Mouse (Mus musculus) heart, embryonic 12.5 days (tissue): ENCODE results near the gene Ica1. TPM values are rescaled to one million over a fixed set of nuclear protein-coding genes. Genes with fewer than 3 reads are reported as not detected.

ENCODE experiments used
- ATAC-seq: fragments of 200-750 bp; cut with Nextera tagmentation; 2 replicates; pipeline ENCODE4 v1.8.0; 2017; ENCODE audit warnings: moderate TSS enrichment, moderate library complexity; ENCODE audit not compliant: insufficient number of reproducible peaks, low FRiP score
- H3K27ac ChIP-seq: fragments of 300-500 bp; sonication (generic); 2 replicates; pipeline ENCODE4 v1.5.1; 2016; ENCODE audit warnings: mild to moderate bottlenecking, moderate library complexity; ENCODE audit not compliant: poor library complexity, severe bottlenecking
- H3K27me3 ChIP-seq: fragments of 300-500 bp; sonication (generic); replicated peaks from 2 replicates; pipeline ENCODE4 v1.6.1; 2016; ENCODE audit warnings: mild to moderate bottlenecking, moderate library complexity
- H3K36me3 ChIP-seq: fragments of 300-500 bp; sonication (generic); 2 replicates; pipeline ENCODE4 v1.6.1; 2016; ENCODE audit warnings: mild to moderate bottlenecking, moderate library complexity
- H3K4me1 ChIP-seq: fragments of 300-500 bp; sonication (generic); replicated peaks from 2 replicates; pipeline ENCODE4 v1.6.1; 2016; ENCODE audit warnings: mild to moderate bottlenecking
- H3K4me2 ChIP-seq: fragments of 300-500 bp; sonication (generic); 2 replicates; pipeline ENCODE4 v1.6.1; 2016; ENCODE audit warnings: mild to moderate bottlenecking, moderate library complexity
- H3K4me3 ChIP-seq: fragments of 300-500 bp; sonication (generic); 2 replicates; pipeline ENCODE4 v1.5.1; 2016; ENCODE audit warnings: mild to moderate bottlenecking
- H3K9ac ChIP-seq: fragments of 300-500 bp; sonication (generic); 2 replicates; pipeline ENCODE4 v1.6.1; 2016; ENCODE audit warnings: mild to moderate bottlenecking, moderate library complexity
- H3K9me3 ChIP-seq: fragments of 300-500 bp; sonication (generic); replicated peaks from 2 replicates; pipeline ENCODE4 v1.6.1; 2016; ENCODE audit warnings: mild to moderate bottlenecking, moderate library complexity
- WGBS: fragments of 180-500 bp; shearing (Covaris S2); methylation state at CpG from one replicate; pipeline ENCODE4 v1.1.7; 2016; 5-methylcytosine and 5-hydroxymethylcytosine counted together
- polyA plus RNA-seq: library from polyadenylated mRNA; unstranded; fragments of >200 nt; fragmentation: Nextera tagmentation; extraction: Ambion mirVana; gene quantifications from 2 replicates; pipeline ENCODE4 v1.2.1, GENCODE M21; 2016

Ica1 gene
- polyA plus RNA-seq: 30.5 and 33.2 TPM in 2 replicates

DNA sequence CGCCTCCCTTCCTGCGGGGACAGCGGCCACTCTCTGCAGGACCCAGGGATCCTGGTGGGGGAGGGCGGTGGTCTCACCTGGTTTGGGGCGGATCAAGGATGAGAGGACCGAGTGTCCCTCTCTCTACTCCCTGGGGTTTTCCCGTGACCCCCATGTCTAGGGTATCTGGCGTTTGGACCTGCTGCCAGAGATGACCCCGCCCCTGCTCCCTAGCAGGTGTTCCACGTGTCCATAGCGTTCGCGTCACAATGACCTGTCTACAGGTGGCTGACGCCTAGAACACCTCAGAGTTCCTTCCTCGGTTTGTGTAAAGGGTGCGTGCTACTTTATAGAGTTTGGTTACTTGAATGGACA lies at the start of gene Ica1:
Ica1 (minus strand) TSS at position 193 of the 354 bp plus-strand sequence.
- Histone ChIP-seq H3K27me3 (no peaks in the 10 kb centered on the region), H3K9ac (peak within 1 kb of the TSS; percentile 85), H3K27ac (peak within 1 kb of the TSS; percentile 25; the same call in 1 of the 2 replicates), H3K4me1 (no peaks in the 10 kb centered on the region; the same call in 1 of the 2 replicates), H3K9me3 (no peaks in the 10 kb centered on the region), H3K4me3 (peak within 1 kb of the TSS; percentile 93), H3K36me3 (no peaks in the 10 kb centered on the region), H3K4me2 (peak within 1 kb of the TSS; percentile 91)
- WGBS: 2% methylated on average over 16 of the region's 16 CpGs
- peak; percentile 66; the same call in 1 of the 2 replicates for ATAC-seq

DNA sequence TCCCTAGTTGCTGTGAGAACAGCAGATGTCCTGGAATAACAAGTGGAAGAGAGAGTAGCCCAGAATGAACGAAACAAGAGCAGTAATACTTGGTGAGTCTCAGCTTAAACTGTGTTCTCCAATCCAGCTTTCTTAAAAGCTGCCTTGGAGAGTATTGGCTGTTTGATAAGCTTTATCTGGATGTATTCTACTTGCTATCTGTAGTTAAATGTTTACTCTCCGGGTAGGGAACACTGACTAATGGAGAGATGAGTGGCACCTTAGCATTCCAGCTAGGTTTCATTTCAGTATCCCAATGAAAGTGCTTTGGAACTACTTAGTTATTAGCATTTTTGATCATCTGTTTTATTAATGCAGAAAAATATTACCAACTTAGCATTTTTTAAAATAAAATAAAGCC lies 41.6 kb upstream of the Ica1 start:
- H3K9ac ChIP-seq: no peak overlapping the region
- H3K4me1 ChIP-seq: no peaks in the 10 kb centered on the region
- no peaks in the 10 kb centered on the region for H3K9me3 ChIP-seq
- H3K4me2 ChIP-seq: no peak overlapping the region
- no peak for ATAC-seq
- H3K36me3 ChIP-seq: no peaks in the 10 kb centered on the region
- 59% methylated on average over 2 of the region's 2 CpGs for WGBS
- no peaks in the 10 kb centered on the region for H3K27me3 ChIP-seq
- no peak overlapping the region for H3K27ac ChIP-seq
- no peak overlapping the region for H3K4me3 ChIP-seq

DNA sequence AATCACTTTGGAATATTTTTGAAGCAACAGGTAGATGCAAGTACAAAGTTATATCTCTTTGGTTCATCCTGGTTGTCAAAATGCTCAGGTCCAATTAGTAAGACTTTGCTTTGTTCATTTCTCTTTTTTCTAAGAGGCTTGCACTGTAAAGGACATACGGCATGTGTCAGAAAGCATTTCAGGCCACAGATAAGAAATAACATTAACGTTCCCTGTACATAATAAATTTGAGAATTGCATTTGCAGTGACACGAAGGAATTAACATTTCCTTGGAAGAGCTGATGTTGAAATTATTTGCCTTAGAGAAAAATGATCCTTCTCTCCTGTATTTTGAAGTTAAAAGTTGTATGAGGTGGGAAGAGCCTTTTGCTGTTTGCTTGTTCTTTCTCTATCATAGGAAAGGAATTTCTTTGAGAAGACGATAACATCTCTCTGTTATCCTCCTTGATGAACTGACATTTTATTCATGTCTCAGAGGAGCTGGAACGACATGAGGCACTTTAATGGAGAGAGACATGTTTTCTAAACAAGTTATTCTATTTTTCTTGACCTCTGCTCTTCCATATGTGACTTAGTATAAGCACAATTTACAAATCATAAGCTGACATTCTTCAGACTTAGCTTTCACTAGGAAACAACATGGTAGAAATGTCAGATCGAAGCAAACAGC lies 36.2 kb upstream of the Ica1 start:
- ATAC-seq: no peak
- H3K9ac ChIP-seq: no peak overlapping the region
- H3K4me1 ChIP-seq: no peaks in the 10 kb centered on the region
- H3K4me2 ChIP-seq: no peak overlapping the region
- 72% methylated on average over 6 of the region's 6 CpGs for WGBS
- no peaks in the 10 kb centered on the region for H3K27me3 ChIP-seq
- H3K4me3 ChIP-seq: no peak overlapping the region
- H3K9me3 ChIP-seq: 0 out of 2 replicates have a peak, but pooled peaks cover 3% of the 10 kb centered on the region
- no peak overlapping the region for H3K27ac ChIP-seq
- no peaks in the 10 kb centered on the region for H3K36me3 ChIP-seq

DNA sequence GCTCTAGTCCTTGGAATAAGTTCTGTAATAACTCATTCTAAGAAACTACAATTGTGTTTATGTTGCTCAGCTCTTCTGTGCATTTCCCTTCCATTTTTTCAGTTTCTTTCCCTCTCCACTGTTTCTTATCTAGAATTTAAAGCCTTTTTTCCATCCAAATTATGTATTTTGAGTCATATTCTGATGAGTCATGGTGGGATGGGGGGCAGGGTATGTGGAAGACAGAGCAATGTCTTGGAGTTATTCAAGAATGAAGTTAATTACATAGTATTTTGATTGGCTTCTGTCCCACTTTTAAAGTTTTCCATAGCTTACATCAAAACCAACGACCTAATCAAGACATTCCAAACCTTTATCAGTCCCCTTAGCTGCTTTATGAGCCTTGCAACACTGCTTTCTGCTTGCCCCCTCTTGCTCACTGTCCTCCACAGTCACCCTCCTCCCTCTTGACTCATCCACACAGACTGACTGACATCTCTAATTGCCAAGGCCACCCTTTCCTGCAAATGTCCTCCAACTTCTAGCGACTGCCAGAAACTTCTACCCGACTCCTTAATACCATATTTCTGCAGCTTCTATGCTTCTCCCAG lies 24.4 kb upstream of the Ica1 start:
- Histone ChIP-seq H3K4me3 (no peak overlapping the region), H3K27me3 (no peaks in the 10 kb centered on the region), H3K36me3 (no peaks in the 10 kb centered on the region), H3K4me2 (no peak overlapping the region), H3K27ac (no peak overlapping the region), H3K9ac (no peak overlapping the region), H3K4me1 (no peaks in the 10 kb centered on the region), H3K9me3 (no peaks in the 10 kb centered on the region)
- 55% methylated on average over 3 of the region's 3 CpGs for WGBS
- no peak for ATAC-seq

DNA sequence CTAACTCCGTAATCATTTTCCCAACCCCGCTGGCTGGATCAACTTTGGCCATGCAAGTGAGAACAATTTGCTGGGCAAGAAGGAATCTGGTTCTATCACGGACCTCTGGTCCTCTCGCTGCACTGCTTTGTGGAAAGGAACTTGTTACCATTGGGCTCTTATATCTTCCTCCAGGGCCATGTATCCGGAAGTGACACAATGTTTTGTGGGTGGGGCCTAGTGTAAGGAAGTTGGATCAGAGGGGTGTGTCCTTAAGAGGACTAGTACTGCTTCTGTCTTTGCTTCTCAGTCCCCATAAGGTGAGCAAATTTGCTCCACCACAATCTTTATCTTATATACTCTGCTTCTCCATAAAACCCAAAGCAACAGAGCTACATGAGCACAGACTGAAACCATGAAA lies 14.1 kb upstream of the Ica1 start:
- Histone ChIP-seq H3K9ac (no peak overlapping the region), H3K36me3 (no peaks in the 10 kb centered on the region), H3K4me3 (no peak overlapping the region), H3K4me1 (no peaks in the 10 kb centered on the region), H3K9me3 (no peaks in the 10 kb centered on the region), H3K4me2 (no peak overlapping the region), H3K27me3 (no peaks in the 10 kb centered on the region), H3K27ac (no peak overlapping the region)
- 89% methylated on average over 5 of the region's 5 CpGs for WGBS
- no peak for ATAC-seq

DNA sequence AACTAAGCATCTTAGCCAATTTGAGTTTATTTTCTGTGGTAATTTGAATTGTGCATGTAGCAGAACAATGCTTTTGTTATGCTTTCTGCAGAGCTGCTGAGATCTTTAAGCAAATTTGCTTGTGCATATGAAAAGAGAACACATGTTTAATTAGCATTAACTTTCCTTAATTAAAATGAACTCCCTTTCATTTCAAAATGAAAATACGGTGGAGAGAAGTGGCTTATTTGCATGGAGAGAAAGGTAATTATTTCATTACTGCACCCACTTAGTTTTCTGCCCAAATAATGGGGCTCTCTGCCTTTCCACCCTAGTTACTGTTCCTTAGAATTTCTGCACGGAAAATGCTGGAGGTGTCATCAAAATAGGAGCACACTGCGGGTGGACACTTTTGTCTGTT lies 13.5 kb upstream of the Ica1 start:
- no peak overlapping the region for H3K4me2 ChIP-seq
- H3K9ac ChIP-seq: no peak overlapping the region
- no peak overlapping the region for H3K27ac ChIP-seq
- no peaks in the 10 kb centered on the region for H3K36me3 ChIP-seq
- no peaks in the 10 kb centered on the region for H3K27me3 ChIP-seq
- no peak overlapping the region for H3K4me3 ChIP-seq
- no peak for ATAC-seq
- no peaks in the 10 kb centered on the region for H3K9me3 ChIP-seq
- no peaks in the 10 kb centered on the region for H3K4me1 ChIP-seq
- WGBS: 80% methylated on average over 3 of the region's 3 CpGs

DNA sequence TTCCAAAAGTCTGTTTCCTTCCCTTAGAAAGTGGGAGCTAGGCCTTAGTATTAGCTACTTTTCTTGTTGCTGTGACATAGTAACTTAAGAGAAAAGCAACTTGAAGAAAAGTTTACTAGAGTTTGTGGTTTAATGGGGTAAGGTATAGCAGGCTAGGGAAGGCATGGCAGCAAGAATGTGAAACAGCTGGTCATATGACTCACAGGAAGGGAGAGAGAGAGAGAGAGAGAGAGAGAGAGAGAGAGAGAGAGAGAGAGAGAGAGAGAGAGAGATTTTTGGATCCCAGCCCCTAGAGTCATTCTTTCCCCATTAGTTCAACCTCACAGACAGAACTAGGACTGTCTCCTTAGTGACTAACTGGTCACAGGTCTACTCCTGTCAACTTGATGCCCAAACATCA lies 2.3 kb upstream of the Ica1 start:
- no peaks in the 10 kb centered on the region; the same call in 1 of the 2 replicates for H3K4me1 ChIP-seq
- H3K4me2 ChIP-seq: no peak overlapping the region
- H3K27ac ChIP-seq: no peak overlapping the region
- H3K36me3 ChIP-seq: no peaks in the 10 kb centered on the region
- no peak overlapping the region for H3K4me3 ChIP-seq
- no peaks in the 10 kb centered on the region for H3K27me3 ChIP-seq
- H3K9me3 ChIP-seq: no peaks in the 10 kb centered on the region
- no peak for ATAC-seq
- no peak overlapping the region for H3K9ac ChIP-seq

DNA sequence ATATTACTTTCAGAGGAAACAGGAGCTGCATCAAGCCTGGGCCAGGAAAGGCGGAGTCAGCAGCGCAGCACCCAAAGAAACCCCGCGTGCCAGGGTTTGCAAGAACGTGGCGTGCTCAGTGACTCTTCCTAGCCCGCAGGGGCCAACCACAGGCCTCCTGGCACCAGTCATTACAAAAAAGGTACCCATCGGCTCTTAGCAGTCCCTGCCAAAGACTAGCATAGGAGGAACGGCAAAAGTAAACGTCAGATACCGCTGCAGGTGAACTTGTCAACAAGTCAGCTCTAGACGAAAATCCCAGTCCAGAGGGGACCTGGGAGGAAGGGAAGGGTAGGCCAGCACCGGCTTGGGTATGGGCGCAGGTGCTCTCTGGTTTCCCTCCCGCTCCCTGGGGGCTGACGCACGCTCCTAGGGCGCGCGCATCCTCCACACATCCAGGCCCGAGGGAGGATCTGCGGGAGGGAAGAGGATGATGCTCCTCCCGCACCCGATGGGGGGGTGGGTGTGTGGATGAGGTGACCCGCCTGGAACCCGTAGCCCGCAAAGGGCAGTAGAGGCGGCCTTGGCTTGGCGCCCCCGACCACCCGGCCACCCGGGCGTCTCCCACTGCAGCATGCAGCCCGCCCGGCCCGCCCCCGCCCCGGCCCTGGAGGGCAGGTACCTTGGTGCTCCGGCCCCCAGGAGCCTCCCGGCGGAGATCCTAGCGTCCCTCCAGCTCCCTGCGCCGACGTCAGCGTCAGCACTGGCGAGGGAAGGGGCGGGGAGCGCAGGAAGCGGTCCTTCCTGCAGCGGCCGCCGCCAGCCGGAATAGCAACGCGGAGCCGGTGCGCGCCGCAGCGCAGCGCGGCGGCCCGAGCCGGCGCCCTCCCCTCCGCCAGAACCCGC lies 635 bp downstream of the Ica1 start:
- no peaks in the 10 kb centered on the region for H3K9me3 ChIP-seq
- H3K36me3 ChIP-seq: no peaks in the 10 kb centered on the region
- no peaks in the 10 kb centered on the region for H3K27me3 ChIP-seq
- peak overlapping the region; percentile 25; the same call in 1 of the 2 replicates for H3K27ac ChIP-seq
- peak; percentile 88 for ATAC-seq
- 1% methylated on average over 65 of the region's 69 CpGs for WGBS
- no peaks in the 10 kb centered on the region; the same call in 1 of the 2 replicates for H3K4me1 ChIP-seq
- H3K4me3 ChIP-seq: peak overlapping the region; percentile 93
- H3K9ac ChIP-seq: peak overlapping the region; percentile 85
- peak overlapping the region; percentile 91 for H3K4me2 ChIP-seq

DNA sequence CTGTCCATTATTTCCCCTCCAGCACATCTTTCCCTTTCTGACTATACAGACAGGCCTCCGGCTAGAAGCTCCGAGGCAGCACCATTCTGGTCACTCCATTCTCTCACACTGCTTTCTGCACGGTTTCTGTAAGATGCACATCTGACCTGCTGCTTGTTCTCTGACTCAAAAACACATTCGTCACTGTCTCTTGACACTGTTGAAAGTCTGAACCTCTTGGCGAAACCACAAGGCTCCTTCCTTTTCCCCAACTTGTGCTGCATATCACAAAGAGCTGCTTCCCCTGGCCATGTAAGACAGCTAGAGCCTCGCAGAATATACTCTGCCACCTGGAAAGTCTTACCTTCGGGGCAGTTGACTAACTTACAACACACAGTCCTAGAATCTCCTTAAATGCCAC lies 6.7 kb downstream of the Ica1 start:
- Histone ChIP-seq H3K4me2 (no peak overlapping the region), H3K9ac (no peak overlapping the region), H3K27ac (no peak overlapping the region), H3K4me1 (peaks cover 9% of the 10 kb centered on the region), H3K9me3 (no peaks in the 10 kb centered on the region), H3K27me3 (no peaks in the 10 kb centered on the region), H3K36me3 (no peaks in the 10 kb centered on the region), H3K4me3 (no peak overlapping the region)
- ATAC-seq: no peak
- WGBS: 74% methylated on average over 7 of the region's 7 CpGs

DNA sequence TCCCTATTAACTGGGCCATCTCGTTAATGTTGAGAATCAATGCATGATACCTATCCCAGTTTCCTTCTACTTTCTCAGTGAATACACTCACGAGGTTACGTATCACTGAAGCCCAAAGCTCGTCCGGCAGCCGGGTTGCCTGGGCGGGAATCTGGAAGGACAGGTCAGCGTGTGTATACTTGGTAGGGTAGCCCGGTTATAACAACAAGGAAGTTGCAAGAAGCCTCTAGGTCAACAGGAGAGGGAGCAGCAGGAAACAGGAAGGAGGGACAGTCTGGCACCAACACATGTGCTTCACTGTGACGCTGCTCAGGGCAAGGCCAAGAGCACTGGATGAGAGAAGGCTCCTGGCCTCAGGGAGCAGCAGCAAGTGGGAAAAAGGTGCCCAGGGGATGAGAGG lies 7.9 kb downstream of the Ica1 start:
- Histone ChIP-seq H3K4me1 (peaks cover 9% of the 10 kb centered on the region), H3K9ac (no peak overlapping the region), H3K4me3 (no peak overlapping the region), H3K9me3 (no peaks in the 10 kb centered on the region), H3K27ac (peak overlapping the region; percentile 24), H3K27me3 (no peaks in the 10 kb centered on the region), H3K36me3 (no peaks in the 10 kb centered on the region), H3K4me2 (0 out of 2 replicates have a peak overlapping the region, but pooled peaks have one; percentile 7)
- ATAC-seq: peak; percentile 77
- 48% methylated on average over 10 of the region's 10 CpGs for WGBS

DNA sequence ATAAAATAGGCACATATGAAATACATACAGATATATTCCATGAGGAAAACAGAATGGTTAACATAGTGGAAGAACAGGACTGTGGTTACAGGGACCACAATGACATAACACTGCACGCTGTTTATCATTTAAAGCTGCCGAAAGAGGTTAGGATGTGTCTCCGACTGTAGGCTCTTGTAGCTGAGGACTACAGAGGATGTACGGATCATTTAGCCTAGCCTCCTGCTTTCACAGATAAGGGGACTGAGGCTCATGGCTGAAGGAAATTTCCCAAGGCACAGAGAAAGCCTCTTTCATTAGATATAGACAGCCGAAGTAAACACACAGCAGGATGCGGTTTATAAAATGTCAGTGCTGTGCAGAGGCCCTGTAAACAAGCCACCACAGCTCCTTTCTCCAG lies 8.5 kb downstream of the Ica1 start:
- H3K36me3 ChIP-seq: no peaks in the 10 kb centered on the region
- H3K9me3 ChIP-seq: no peaks in the 10 kb centered on the region
- peak overlapping the region; percentile 24 for H3K27ac ChIP-seq
- no peak overlapping the region for H3K4me3 ChIP-seq
- ATAC-seq: 0 out of 2 replicates have a peak, but pooled peaks have one; percentile 45
- no peak overlapping the region for H3K9ac ChIP-seq
- peaks cover 9% of the 10 kb centered on the region for H3K4me1 ChIP-seq
- WGBS: 29% methylated on average over 6 of the region's 6 CpGs
- H3K4me2 ChIP-seq: peak overlapping the region; percentile 1; the same call in 1 of the 2 replicates
- H3K27me3 ChIP-seq: no peaks in the 10 kb centered on the region
